Mouse (Mus musculus) lung, postnatal 36 days (tissue): ENCODE data around the gene Polk.
A peak's percentile ranks its signal among the peaks of the same experiment; 100 is the strongest.

Experiments
- DNase-seq: peaks from one replicate; pipeline ENCODE4 v3.0.0; 2022; ENCODE audit warnings: mixed read lengths

Gene Polk

DNA sequence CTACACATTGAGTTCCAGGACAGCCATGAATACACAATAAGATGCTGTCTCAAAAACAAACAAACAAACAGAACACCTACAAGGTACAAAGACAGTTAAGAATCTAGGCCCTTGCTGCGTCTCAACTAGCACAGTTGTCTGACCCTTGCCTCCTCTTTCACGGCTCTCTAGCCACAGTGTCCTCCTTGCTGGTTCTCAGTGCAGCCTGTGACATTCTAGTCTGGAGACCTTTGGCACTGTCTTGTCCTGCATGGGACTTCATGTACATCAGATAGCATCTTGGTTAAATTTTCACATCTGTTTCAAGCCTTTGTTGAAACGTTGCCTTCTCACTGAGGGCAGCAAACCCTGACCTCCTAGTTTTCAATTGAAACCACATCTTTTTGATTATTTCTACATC is 13.6 kb downstream of the Polk start:
- no peak for DNase-seq

GRCm38 (mm10) chr13:96527856-96528255 is 14.5 kb downstream of the Polk start:
- no peak for DNase-seq

- no peak for DNase-seq
Observed at GRCm38 (mm10) chr13:96527022-96527421, 15.4 kb downstream of the Polk start.

GRCm38 (mm10) chr13:96521294-96521693 is 21.1 kb downstream of the Polk start:
- DNase-seq, result no peak

DNA sequence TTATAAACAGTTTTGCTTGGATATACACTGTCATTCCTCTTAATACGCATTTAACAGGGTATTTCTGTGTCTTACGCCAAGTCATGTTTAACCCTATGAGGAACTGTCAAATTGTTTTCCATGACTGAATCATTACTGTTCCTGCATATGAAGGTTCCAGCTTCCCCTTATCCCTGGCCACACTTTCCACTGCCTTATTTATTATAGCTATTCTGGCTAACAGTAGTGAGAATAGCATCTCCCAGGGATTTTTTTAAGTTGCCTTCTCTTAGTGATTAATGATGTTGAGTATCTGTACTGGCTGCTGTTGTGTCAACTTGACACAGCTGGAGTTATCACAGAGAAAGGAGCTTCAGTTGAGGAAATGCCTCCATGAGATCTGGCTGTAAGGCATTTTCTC is 25.0 kb downstream of the Polk start:
- no peak for DNase-seq

- no peak for DNase-seq
Observed at GRCm38 (mm10) chr13:96516249-96516648, 26.1 kb downstream of the Polk start.

DNA sequence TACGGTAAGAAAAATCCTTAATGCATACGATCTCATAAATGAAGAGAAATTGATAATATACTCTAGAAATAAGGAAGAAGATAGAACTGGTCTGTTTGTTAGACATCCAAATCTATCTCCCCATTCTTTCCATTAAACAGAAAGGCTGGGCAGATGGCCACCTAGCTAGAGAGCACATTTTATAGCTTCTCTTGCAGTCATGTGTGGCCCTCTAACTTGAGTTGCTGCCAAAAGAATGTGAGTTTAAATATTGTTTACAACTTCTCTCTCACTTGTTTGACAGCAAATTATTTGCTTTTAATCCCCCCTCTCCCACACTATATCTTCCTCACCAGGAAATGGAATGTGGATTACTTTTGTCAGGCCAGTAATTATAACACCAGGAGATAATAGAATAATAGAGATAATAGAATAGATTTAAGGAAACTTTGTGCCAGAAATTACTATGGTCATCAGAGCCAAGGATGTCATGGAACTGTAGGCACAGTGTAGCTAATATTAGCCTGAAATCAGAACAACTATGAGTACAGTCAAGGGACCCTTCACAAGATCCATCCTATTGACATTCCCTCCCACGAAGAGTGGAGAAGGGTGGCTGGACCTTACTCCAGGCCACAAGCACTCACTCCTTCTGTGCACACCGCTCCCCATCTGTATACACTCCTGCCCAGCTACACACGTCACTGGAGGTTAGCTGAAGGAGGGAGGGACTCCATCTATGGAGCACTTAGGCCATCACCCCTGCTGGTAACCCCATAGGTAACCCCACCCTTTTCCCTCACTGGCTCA is 28.0 kb downstream of the Polk start:
- no peak for DNase-seq

DNA sequence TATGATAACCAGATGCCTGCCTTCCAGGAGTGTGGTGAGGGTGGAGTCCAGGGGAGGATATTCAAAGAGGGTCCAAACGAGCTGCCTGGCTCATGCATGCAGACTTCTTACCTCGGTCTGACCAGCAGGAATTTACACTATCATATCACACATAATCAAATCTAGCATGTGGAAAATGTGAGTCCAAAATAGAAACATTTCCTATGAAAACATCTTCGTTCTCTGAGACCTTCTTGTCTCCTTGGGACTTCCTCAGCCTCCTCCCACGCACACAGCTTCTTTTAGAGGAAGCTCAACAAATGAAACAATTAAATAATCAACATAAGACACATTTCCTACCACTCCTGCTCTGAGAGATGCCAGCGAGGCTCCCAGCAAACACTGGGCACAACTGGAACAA is 30.5 kb downstream of the Polk start:
- peak; percentile 55 for DNase-seq

GRCm38 (mm10) chr13:96511262-96511661 is 31.1 kb downstream of the Polk start:
- no peak for DNase-seq

DNA sequence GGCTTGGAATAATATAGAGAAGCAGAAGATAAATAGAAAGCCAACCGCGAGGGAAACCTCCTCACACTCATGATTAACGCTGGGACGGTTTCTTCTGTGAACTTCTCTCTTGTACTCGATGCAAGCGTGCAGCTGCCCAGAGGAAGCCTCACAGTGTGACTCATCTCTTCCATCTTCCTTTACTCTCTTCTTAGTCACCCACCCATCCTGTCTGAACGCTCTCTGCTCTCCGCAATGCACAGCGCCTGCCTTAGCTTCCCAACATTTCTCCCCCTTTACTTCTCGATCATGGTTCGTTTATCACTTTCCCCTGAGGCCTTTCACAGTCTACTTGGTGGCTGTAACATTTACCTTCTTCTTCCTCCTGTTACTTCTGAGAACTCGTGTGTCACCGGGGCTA is 31.7 kb downstream of the Polk start:
- DNase-seq, result peak; percentile 60

DNA sequence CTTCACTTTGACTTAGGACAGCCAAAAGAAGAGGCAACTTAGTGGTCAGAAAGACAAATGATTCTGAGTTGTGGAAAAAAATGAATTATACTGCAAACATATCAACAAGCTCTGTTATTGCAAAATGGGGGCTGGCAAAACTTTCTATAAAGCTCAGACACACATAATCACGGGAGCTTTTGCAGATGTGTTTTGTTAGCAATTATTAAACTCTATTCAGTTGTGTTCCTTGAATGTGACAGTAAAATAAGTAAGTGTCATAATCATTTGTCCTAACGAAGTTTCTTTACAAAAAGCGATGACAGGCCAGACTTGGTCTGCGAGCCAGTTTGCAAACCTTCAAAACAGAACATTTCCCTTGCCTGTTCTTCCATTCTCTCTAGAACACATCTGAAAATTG is 34.8 kb downstream of the Polk start:
- DNase-seq, result no peak

DNA sequence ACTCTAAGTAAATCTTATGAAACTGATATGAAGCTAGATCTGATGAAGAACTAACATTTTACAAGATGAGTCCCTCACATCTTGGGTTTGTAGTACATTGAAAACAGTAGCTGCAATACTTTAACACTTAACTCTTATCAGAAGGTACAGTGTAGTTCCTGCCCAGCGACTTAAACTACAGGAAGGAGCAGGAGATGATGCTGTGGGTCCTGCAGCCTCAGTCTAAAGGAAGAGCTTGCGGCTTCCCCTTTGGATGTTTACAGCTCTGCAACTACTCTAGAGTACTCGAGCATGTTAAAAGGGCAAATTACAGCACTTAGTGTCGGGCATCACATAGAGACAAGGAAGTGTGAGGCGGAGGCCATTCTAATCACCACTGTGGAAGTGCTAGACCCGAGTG is 36.1 kb downstream of the Polk start:
- no peak for DNase-seq

GRCm38 (mm10) chr13:96505661-96506060 is 36.7 kb downstream of the Polk start:
- DNase-seq, result peak; percentile 34

- no peak for DNase-seq
Observed at GRCm38 (mm10) chr13:96499891-96500290, 42.5 kb downstream of the Polk start.

- no peak for DNase-seq
Observed at GRCm38 (mm10) chr13:96496630-96497029, 45.7 kb downstream of the Polk start.

GRCm38 (mm10) chr13:96490433-96490832 is 51.9 kb downstream of the Polk start, which contains the start of gene Gm17622:
Gene Gm17622, plus strand, starts transcription at chr13:96490733.
- no peak for DNase-seq

DNA sequence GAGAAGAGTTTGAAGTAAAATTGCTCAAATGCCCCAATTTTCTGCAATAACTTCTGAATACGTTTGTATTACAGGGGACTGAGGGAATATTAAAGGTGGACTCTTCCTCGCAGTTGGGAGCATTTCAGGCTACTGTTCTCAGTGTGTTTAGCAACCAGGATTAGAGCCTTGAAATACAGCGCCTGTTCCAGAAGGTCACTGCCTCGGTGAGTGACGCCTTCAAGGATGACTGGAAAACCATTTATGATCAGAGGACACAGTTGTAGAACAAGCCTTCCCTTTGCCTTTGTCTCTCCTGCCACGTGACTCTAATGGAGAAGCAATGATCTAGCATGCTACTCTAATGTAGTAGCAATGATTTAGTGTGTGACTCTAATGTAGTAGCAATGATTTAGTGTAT is 54.4 kb downstream of the Polk start:
- DNase-seq, result no peak

DNA sequence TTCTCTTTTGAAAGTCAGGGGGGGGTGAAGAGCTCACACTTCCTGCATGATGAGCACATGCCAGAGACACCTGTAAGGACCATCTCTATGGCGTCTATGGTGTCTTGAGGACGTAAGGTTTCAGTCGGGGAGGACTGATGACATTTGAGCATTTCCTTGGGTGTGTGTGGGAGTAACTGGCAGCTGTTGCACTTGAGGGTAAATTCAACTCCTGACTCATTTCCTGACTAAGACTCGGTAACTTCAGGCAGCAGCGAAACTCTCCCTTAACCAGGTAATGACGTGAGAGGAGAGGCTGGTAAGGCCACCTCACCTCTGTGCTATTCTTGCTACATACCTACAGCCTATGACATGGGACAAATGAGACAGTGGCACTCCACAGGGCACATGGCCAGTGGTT is 55.1 kb downstream of the Polk start:
- no peak for DNase-seq

DNA sequence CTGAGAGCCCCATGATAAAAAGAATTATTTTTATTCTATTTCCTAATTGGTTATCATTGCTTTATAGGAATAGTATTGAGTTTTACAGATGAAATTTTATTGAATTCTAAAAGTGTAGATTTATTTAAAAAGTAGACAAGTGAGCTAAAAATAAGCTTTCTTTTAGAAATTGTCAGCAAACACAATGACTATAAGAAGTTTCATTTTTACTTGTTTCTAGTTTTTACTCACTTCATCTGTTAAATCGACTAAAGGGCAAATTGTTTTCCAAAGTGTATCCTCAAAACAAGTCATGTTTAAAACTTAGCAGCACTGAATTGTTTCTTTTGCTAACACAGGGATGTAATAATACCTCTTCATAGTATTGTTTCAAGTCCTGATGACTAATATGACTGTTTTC is 63.4 kb downstream of the Polk start:
- DNase-seq, result no peak

DNA sequence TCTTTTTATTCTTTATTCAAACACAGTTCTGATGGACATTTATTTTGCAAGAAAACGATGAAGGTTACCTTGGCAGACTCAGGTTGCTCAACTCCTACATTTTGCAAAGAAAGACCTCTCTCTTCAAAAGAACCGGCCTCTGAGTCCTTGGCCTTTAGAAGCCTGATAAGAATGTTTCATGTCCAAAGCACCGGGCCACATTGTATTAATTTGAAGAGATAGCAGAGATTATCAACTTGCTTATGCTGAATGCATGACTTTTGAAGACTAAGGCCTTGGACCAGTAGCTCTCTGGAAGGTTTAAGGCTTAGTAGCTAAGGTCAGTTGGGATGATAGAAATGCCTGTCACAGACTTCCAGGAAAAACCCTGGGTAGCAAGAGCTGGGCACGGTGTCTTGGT is 65.2 kb downstream of the Polk start:
- DNase-seq, result no peak

- DNase-seq, result no peak
Observed at GRCm38 (mm10) chr13:96470957-96471356, 71.4 kb downstream of the Polk start, which contains the start of gene Ankdd1b. Gene Ankdd1b, minus strand, starts transcription at chr13:96471198.

GRCm38 (mm10) chr13:96470556-96470955 is 71.8 kb downstream of the Polk start:
- no peak for DNase-seq

DNA sequence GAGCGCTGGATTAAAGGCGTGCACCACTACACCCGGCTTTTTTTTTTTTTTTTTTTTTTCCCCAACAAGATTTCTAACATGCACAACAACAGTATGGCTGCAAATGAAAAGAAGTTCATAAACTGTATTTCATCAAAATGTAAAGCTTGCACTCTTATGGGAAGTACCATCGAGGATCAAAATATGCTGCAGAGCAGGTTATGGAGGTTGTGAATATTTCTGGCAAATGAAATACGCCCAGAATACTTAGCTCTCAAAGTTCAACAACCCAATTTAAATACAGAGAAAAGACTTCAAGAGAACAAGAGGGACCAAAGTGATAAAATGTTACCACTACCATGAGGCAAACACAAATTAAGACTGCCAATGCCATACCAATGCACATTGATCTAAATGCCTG is 73.7 kb downstream of the Polk start:
- DNase-seq, result peak; percentile 6

DNA sequence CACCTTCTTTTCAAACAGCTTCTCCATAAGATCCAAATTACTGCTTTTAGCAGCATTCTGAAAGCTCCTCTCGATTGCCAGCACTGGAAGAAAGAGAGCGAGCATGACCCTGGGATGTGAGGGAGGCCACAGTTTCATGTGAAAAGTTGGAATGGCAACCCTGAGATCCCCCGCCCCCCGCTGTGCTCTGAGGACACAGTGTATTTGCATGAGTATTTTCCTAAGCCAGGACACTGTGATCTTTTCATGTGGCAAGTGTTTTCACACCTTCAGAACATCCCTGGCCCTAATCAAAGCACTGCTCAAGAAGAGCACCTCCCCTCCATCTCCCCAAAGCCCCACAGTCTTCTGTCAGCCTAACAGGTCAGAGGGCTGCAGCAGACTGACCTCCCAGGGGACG is 77.1 kb downstream of the Polk start:
- no peak for DNase-seq

GRCm38 (mm10) chr13:96462644-96463043 is 79.7 kb downstream of the Polk start:
- no peak for DNase-seq
